Mouse (Mus musculus) heart, postnatal 0 days (tissue): ENCODE measurements around the gene Vmp1.

Experiments used
- CTCF ChIP-seq: IDR thresholded peaks from 2 replicates; pipeline ENCODE4 v1.5.1; 2016; ENCODE audit warnings: antibody characterized with exemption, control low read depth, low read depth
- EP300 ChIP-seq: IDR thresholded peaks from 2 replicates; pipeline ENCODE4 v1.6.1; 2016; ENCODE audit warnings: antibody characterized with exemption, low read depth

DNA sequence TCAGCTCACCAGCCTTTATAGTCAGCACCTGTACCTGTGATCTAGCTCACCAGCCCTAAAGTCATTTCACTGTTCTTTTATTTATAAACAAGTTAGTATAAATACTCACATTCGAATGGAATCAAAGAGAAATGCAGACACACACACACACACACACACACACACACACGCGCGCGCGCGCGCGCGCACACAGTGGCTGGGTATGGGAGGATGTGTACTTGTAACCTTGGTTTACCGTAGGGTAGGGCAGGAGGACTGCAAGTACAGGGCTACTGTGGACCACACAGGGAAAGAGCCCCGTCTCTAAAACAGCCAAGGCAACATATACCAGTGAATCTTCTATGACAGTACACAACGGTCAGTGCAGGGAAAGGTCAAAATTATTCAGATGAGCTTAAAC is 62.5 kb downstream of the Vmp1 start:
- TF ChIP-seq CTCF (no peak), EP300 (no peak)
